Mouse (Mus musculus) E14TG2a.4 (cell line): Measurements from ENCODE around the gene Ltbp2.

Experiments
- CTCF ChIP-seq: conservative IDR thresholded peaks from 2 replicates; pipeline ENCODE4 v1.5.1; 2014; ENCODE audit warnings: low read length
- NANOG ChIP-seq: IDR thresholded peaks from 2 replicates; pipeline ENCODE4 v1.6.1; 2014; ENCODE audit warnings: borderline replicate concordance, low read length, mixed read lengths
- POU5F1 ChIP-seq: IDR thresholded peaks from 2 replicates; pipeline ENCODE4 v1.6.1; 2014; ENCODE audit warnings: low read length, borderline replicate concordance

- TF ChIP-seq CTCF = no peak
- TF ChIP-seq POU5F1 = no peak
- TF ChIP-seq NANOG = no peak
Observed at GRCm38 (mm10) chr12:84792629-84793028, 83.7 kb downstream of the Ltbp2 start.
